8 mouse cellular contexts compared by ENCODE assay signal in genomic region chr4:151996951-151997222, GRCm38 (mm10). TPM values are rescaled to one million over a fixed set of nuclear protein-coding genes. Genes with fewer than 3 reads are reported as not detected.
DNase-seq lines count a peak whose midpoint lies in the region; ATAC-seq and TF ChIP-seq lines count a peak whose summit lies in the region.

No protein-coding gene starts in this region.

- TF ChIP-seq EP300 in CH12.LX (IDR thresholded peaks at IDR 0.05; ENCODE audit: low read length), result no peak

- dilution Hi-C loops in CH12.LX (cut with MboI; ENCODE audit: extremely low pct_ligation_motif_present, extremely low pct_unique_long_range_greater_than_20kb, low sequenced_read_pairs), result no loop called here

- WGBS in heart, embryonic 11.5 days (ENCODE audit: insufficient replicate concordance), result 6% methylated on average over 13 of the region's 13 CpGs
- 5% methylated on average over 13 of the region's 13 CpGs for WGBS in forebrain, embryonic 14.5 days
- 3% methylated on average over 13 of the region's 13 CpGs for WGBS in liver, embryonic 15.5 days (ENCODE audit: insufficient replicate concordance)

- ATAC-seq in heart, embryonic 11.5 days (replicated peaks; ENCODE audit: insufficient number of reproducible peaks, low FRiP score, low TSS enrichment), result no peak
- ATAC-seq in forebrain, embryonic 14.5 days, result no peak
- no peak for ATAC-seq in liver, embryonic 15.5 days (ENCODE audit: insufficient read depth)
- ATAC-seq in megakaryocyte progenitor cell, adult 5-6 weeks (replicated peaks; ENCODE audit: poor library complexity), result no peak

- no peak for DNase-seq in heart, adult 9 months (ENCODE audit: low spot score in 2 of 2)
- no peak for DNase-seq in CH12.LX (ENCODE audit: extremely low read depth)
- no peak for DNase-seq in forebrain, embryonic 14.5 days (ENCODE audit: low spot score)
- no peak for DNase-seq in right cerebral cortex, postnatal 14 days
- no peak for DNase-seq in frontal cortex, postnatal 25 days (ENCODE audit: low spot score in 2 of 2)

- peak overlapping the region; percentile 67 for H3K4me2 ChIP-seq in heart, embryonic 11.5 days
- peak overlapping the region; percentile 89 for H3K4me2 ChIP-seq in CH12.LX (ENCODE audit: insufficient read depth, low read depth, poor library complexity, severe bottlenecking)
- H3K4me2 ChIP-seq in forebrain, embryonic 14.5 days (ENCODE audit: low read length), result peak overlapping the region; percentile 73
- H3K4me2 ChIP-seq in liver, embryonic 15.5 days, result peak overlapping the region; percentile 100

- H3K9me3 ChIP-seq in heart, embryonic 11.5 days (replicated peaks; ENCODE audit: control insufficient read depth, low read length), result no peaks in the 10 kb centered on the region
- no peaks in the 10 kb centered on the region for H3K9me3 ChIP-seq in CH12.LX (replicated peaks; ENCODE audit: low read length)
- H3K9me3 ChIP-seq in forebrain, embryonic 14.5 days (replicated peaks; ENCODE audit: control insufficient read depth, low read length), result no peaks in the 10 kb centered on the region
- no peaks in the 10 kb centered on the region for H3K9me3 ChIP-seq in liver, embryonic 15.5 days (replicated peaks)

- H3K4me3 ChIP-seq in heart, embryonic 11.5 days (ENCODE audit: low read depth, low read length), result peak overlapping the region; percentile 100
- peak overlapping the region; percentile 66 to 95 (median 95) for H3K4me3 ChIP-seq in CH12.LX (replicated peaks in 1 of 3; ENCODE audit: low read depth in 2 of 3, low read length in 2 of 3, poor library complexity in 1 of 3)
- peak overlapping the region; percentile 97 for H3K4me3 ChIP-seq in forebrain, embryonic 14.5 days (ENCODE audit: low read depth, low read length)
- peak overlapping the region; percentile 93 for H3K4me3 ChIP-seq in liver, embryonic 15.5 days (replicated peaks)

- H3K27me3 ChIP-seq in heart, embryonic 11.5 days (ENCODE audit: control insufficient read depth, insufficient read depth, low read length), result no peaks in the 10 kb centered on the region
- H3K27me3 ChIP-seq in CH12.LX (replicated peaks), result peaks cover 15% of the 10 kb centered on the region
- no peaks in the 10 kb centered on the region for H3K27me3 ChIP-seq in forebrain, embryonic 14.5 days (replicated peaks; ENCODE audit: control insufficient read depth, insufficient read depth, low read length)
- peaks cover 35% of the 10 kb centered on the region for H3K27me3 ChIP-seq in liver, embryonic 15.5 days

- H3K9ac ChIP-seq in heart, embryonic 11.5 days (ENCODE audit: low read depth, low read length), result peak overlapping the region; percentile 85
- peak overlapping the region; percentile 88 for H3K9ac ChIP-seq in CH12.LX (ENCODE audit: insufficient read depth, low read depth)
- peak overlapping the region; percentile 76 for H3K9ac ChIP-seq in forebrain, embryonic 14.5 days (ENCODE audit: low read length)
- peak overlapping the region; percentile 94 for H3K9ac ChIP-seq in liver, embryonic 15.5 days

- TF ChIP-seq POLR2A in CH12.LX (IDR thresholded peaks at IDR 0.05; ENCODE audit: low read depth, low read length), result no peak

- peak overlapping the region; percentile 82 for H3K27ac ChIP-seq in heart, embryonic 11.5 days (ENCODE audit: low read depth, low read length)
- H3K27ac ChIP-seq in CH12.LX (ENCODE audit: insufficient read depth, low read depth), result peak overlapping the region; percentile 40; the same call in 1 of the 2 replicates
- 0 out of 2 replicates have a peak overlapping the region, but pooled peaks have one; percentile 86 for H3K27ac ChIP-seq in forebrain, embryonic 14.5 days (ENCODE audit: low read depth, low read length)
- peak overlapping the region; percentile 96 for H3K27ac ChIP-seq in liver, embryonic 15.5 days (replicated peaks)

- TF ChIP-seq RAD21 in CH12.LX (IDR thresholded peaks at IDR 0.05; ENCODE audit: low read depth, low read length), result no peak

- TF ChIP-seq CTCF in CH12.LX (conservative IDR thresholded peaks at IDR 0.05 in 1 of 2, IDR thresholded peaks at IDR 0.05 in 1 of 2; ENCODE audit: low read depth in 2 of 2, low read length in 2 of 2), result no peak

- in situ Hi-C loops in CH12.LX (cut with MboI; ENCODE audit: low pct_ligation_motif_present, low pct_unique_long_range_greater_than_20kb, low sequenced_read_pairs), result no loop called here

- H3K4me1 ChIP-seq in heart, embryonic 11.5 days (ENCODE audit: control insufficient read depth, insufficient read depth, low read length), result peaks cover 12% of the 10 kb centered on the region
- H3K4me1 ChIP-seq in CH12.LX (ENCODE audit: control insufficient read depth in 1 of 2, insufficient read depth in 2 of 2), result peaks cover 6 to 15% of the 10 kb centered on the region in 2 experiments
- H3K4me1 ChIP-seq in forebrain, embryonic 14.5 days (ENCODE audit: control insufficient read depth, insufficient read depth, low read length), result peaks cover 11% of the 10 kb centered on the region
- peaks cover 42% of the 10 kb centered on the region for H3K4me1 ChIP-seq in liver, embryonic 15.5 days (replicated peaks)

- peaks cover 4% of the 10 kb centered on the region for H3K36me3 ChIP-seq in heart, embryonic 11.5 days (ENCODE audit: control insufficient read depth, insufficient read depth, low read length)
- H3K36me3 ChIP-seq in CH12.LX (replicated peaks in 1 of 2; ENCODE audit: control insufficient read depth in 1 of 2, insufficient read depth in 1 of 2, low read length in 1 of 2), result peaks cover 7 to 16% of the 10 kb centered on the region in 2 experiments
- H3K36me3 ChIP-seq in forebrain, embryonic 14.5 days (ENCODE audit: control insufficient read depth, insufficient read depth, low read length), result peaks cover 8% of the 10 kb centered on the region
- H3K36me3 ChIP-seq in liver, embryonic 15.5 days (replicated peaks), result peaks cover 9% of the 10 kb centered on the region

- 0 out of 2 replicates have a peak, but pooled peaks cover 4% of the 10 kb centered on the region for H3K79me2 ChIP-seq in CH12.LX (replicated peaks; ENCODE audit: control insufficient read depth, extremely low read depth, insufficient read depth, poor library complexity, severe bottlenecking)

TF ChIP-seq in CH12.LX, 34 proteins besides CTCF, POLR2A, EP300 and RAD21 (continues in another document):
- TF ChIP-seq ZNF384 (IDR thresholded peaks at IDR 0.05; ENCODE audit: low read depth, low read length) (no peak), ZC3H11A (IDR thresholded peaks at IDR 0.05; ENCODE audit: low read depth, low read length) (no peak), NELFE (IDR thresholded peaks at IDR 0.05; ENCODE audit: low read depth, low read length) (no peak), BHLHE40 (IDR thresholded peaks at IDR 0.05; ENCODE audit: low read depth, low read length) (no peak), ELF1 (IDR thresholded peaks at IDR 0.05; ENCODE audit: low read depth, low read length) (no peak)

RNA-seq across cellular contexts. Expression of gene Phf13, which starts 0.8 kb away (rescaled TPM):
- polyA plus RNA-seq in heart, embryonic 11.5 days (2014; fragmentation: Nextera tagmentation; extraction: Ambion mirVana), result 14.3 and 21.7 TPM in 2 replicates
- total RNA-seq in CH12.LX (2012; rRNA removed) (4.9 and 5.0 TPM in 2 replicates), CH12.LX (2014; rRNA removed) (1.9 and 2.1 TPM in 2 replicates)
- polyA plus RNA-seq in CH12.LX (2012; ENCODE audit: insufficient read length, low read depth), result 3.9 and 4.9 TPM in 2 replicates
- 11.8 and 14.6 TPM in 2 replicates for polyA plus RNA-seq in forebrain, embryonic 14.5 days (2014; fragmentation: Nextera tagmentation; extraction: Ambion mirVana)
- 5.1 and 5.7 TPM in 2 replicates for polyA plus RNA-seq in liver, embryonic 15.5 days (2015; fragmentation: Nextera tagmentation; extraction: Ambion mirVana)
- 2.8 and 4.6 TPM in 2 replicates for total RNA-seq in megakaryocyte progenitor cell, adult 5-6 weeks (2015)
- total RNA-seq in megakaryocyte progenitor cell, adult 5-6 weeks (2017), result 1.0 and 2.7 TPM in 2 replicates

RNA-seq across cellular contexts. Expression of gene Thap3, which starts 8.1 kb away (rescaled TPM):
- 18.9 and 19.7 TPM in 2 replicates for polyA plus RNA-seq in heart, embryonic 11.5 days (2014; fragmentation: Nextera tagmentation; extraction: Ambion mirVana)
- total RNA-seq in CH12.LX (2012; rRNA removed), result 20.0 and 27.6 TPM in 2 replicates
- total RNA-seq in CH12.LX (2014; rRNA removed), result 10.1 and 12.8 TPM in 2 replicates
- 11.0 and 11.7 TPM in 2 replicates for polyA plus RNA-seq in CH12.LX (2012; ENCODE audit: insufficient read length, low read depth)
- polyA plus RNA-seq in forebrain, embryonic 14.5 days (2014; fragmentation: Nextera tagmentation; extraction: Ambion mirVana), result 29.7 and 30.0 TPM in 2 replicates
- polyA plus RNA-seq in liver, embryonic 15.5 days (2015; fragmentation: Nextera tagmentation; extraction: Ambion mirVana), result 6.4 and 7.9 TPM in 2 replicates
- total RNA-seq in megakaryocyte progenitor cell, adult 5-6 weeks (2015), result 7.2 and 8.0 TPM in 2 replicates
- total RNA-seq in megakaryocyte progenitor cell, adult 5-6 weeks (2017), result 6.1 and 6.4 TPM in 2 replicates

RNA-seq across cellular contexts. Expression of gene Klhl21, which starts 11.7 kb away (rescaled TPM):
- polyA plus RNA-seq in heart, embryonic 11.5 days (2014; fragmentation: Nextera tagmentation; extraction: Ambion mirVana), result 11.4 and 17.8 TPM in 2 replicates
- 7.1 and 9.5 TPM in 2 replicates for total RNA-seq in CH12.LX (2012; rRNA removed)
- total RNA-seq in CH12.LX (2014; rRNA removed), result 4.4 and 4.9 TPM in 2 replicates
- polyA plus RNA-seq in CH12.LX (2012; ENCODE audit: insufficient read length, low read depth), result 9.1 and 9.4 TPM in 2 replicates
- polyA plus RNA-seq in forebrain, embryonic 14.5 days (2014; fragmentation: Nextera tagmentation; extraction: Ambion mirVana), result 0.69 and 1.8 TPM in 2 replicates
- polyA plus RNA-seq in liver, embryonic 15.5 days (2015; fragmentation: Nextera tagmentation; extraction: Ambion mirVana), result 6.3 and 7.2 TPM in 2 replicates
- total RNA-seq in megakaryocyte progenitor cell, adult 5-6 weeks (2015), result 3.4 and 3.6 TPM in 2 replicates
- total RNA-seq in megakaryocyte progenitor cell, adult 5-6 weeks (2017), result 6.6 and 7.9 TPM in 2 replicates

RNA-seq across cellular contexts. Expression of gene Zbtb48, which starts 30.6 kb away (rescaled TPM):
- polyA plus RNA-seq in heart, embryonic 11.5 days (2014; fragmentation: Nextera tagmentation; extraction: Ambion mirVana), result 11.8 and 12.2 TPM in 2 replicates
- total RNA-seq in CH12.LX (2012; rRNA removed), result 7.4 and 10.5 TPM in 2 replicates
- 8.6 and 10.5 TPM in 2 replicates for total RNA-seq in CH12.LX (2014; rRNA removed)
- polyA plus RNA-seq in CH12.LX (2012; ENCODE audit: insufficient read length, low read depth), result 13.6 and 14.0 TPM in 2 replicates
- 17.2 and 21.6 TPM in 2 replicates for polyA plus RNA-seq in forebrain, embryonic 14.5 days (2014; fragmentation: Nextera tagmentation; extraction: Ambion mirVana)
- polyA plus RNA-seq in liver, embryonic 15.5 days (2015; fragmentation: Nextera tagmentation; extraction: Ambion mirVana), result 7.8 and 8.4 TPM in 2 replicates
- total RNA-seq in megakaryocyte progenitor cell, adult 5-6 weeks (2015), result 7.4 and 10.3 TPM in 2 replicates
- 4.8 and 6.6 TPM in 2 replicates for total RNA-seq in megakaryocyte progenitor cell, adult 5-6 weeks (2017)

RNA-seq across cellular contexts. Expression of gene Tas1r1, which starts 41.5 kb away (rescaled TPM):
- polyA plus RNA-seq in heart, embryonic 11.5 days (2014; fragmentation: Nextera tagmentation; extraction: Ambion mirVana), result 0.14 and 0.16 TPM in 2 replicates
- total RNA-seq in CH12.LX (2012; rRNA removed), result 0.13 and 0.21 TPM in 2 replicates
- not detected in 2 replicates for total RNA-seq in CH12.LX (2014; rRNA removed)
- polyA plus RNA-seq in CH12.LX (2012; ENCODE audit: insufficient read length, low read depth), result not detected in 2 replicates
- 0.32 and 0.70 TPM in 2 replicates for polyA plus RNA-seq in forebrain, embryonic 14.5 days (2014; fragmentation: Nextera tagmentation; extraction: Ambion mirVana)
- polyA plus RNA-seq in liver, embryonic 15.5 days (2015; fragmentation: Nextera tagmentation; extraction: Ambion mirVana), result 0.07 and 0.13 TPM in 2 replicates
- 0.71 and 0.91 TPM in 2 replicates for total RNA-seq in megakaryocyte progenitor cell, adult 5-6 weeks (2015)
- 1.2 and 3.2 TPM in 2 replicates for total RNA-seq in megakaryocyte progenitor cell, adult 5-6 weeks (2017)

Comparison
In these comparisons a context has a peak if more than half of its experiments do, and no peak if none do; other contexts are left out.
1. H3K27ac ChIP-seq: peak in every context shown above with its lines; median percentile 96 in liver, embryonic 15.5 days; 86 in forebrain, embryonic 14.5 days; 82 in heart, embryonic 11.5 days; 40 in CH12.LX.